In genomic region chr9:99702215-99702614, GRCm38 (mm10) we compare ENCODE assay signal across 33 mouse cellular contexts. TPM values are rescaled to one million over a fixed set of nuclear protein-coding genes. Genes with fewer than 3 reads are reported as not detected.
A peak's percentile ranks its signal among the peaks of the same experiment; 100 is the strongest.
DNase-seq lines count a peak whose midpoint lies in the region; ATAC-seq and TF ChIP-seq lines count a peak whose summit lies in the region.
"Had no signal": no experiment of that assay in that cellular context is flagged by ENCODE, and none has a peak within 500 bp of the region (broad histone marks: within the 10 kb centered on the region; RNA-seq: fewer than 3 reads in every experiment).

No protein-coding gene starts in this region.

- no peaks in the 10 kb centered on the region for H3K27me3 ChIP-seq in intestine, embryonic 14.5 days (replicated peaks; ENCODE audit: control insufficient read depth, insufficient read depth, low read length)
- H3K27me3 ChIP-seq in intestine, postnatal 0 days (replicated peaks; ENCODE audit: control insufficient read depth, insufficient read depth, low read length), result no peaks in the 10 kb centered on the region
- no peaks in the 10 kb centered on the region for H3K27me3 ChIP-seq in lung, embryonic 16.5 days (ENCODE audit: control insufficient read depth, insufficient read depth, low read depth, low read length)
- no peaks in the 10 kb centered on the region for H3K27me3 ChIP-seq in stomach, embryonic 15.5 days (replicated peaks)
- H3K27me3 ChIP-seq: embryonic facial prominence, embryonic 13.5 days; hindbrain, embryonic 15.5 days; Patski had no signal

- H3K4me3 ChIP-seq in intestine, embryonic 14.5 days (ENCODE audit: low read depth, low read length), result no peak overlapping the region
- no peak overlapping the region for H3K4me3 ChIP-seq in intestine, postnatal 0 days (ENCODE audit: low read depth, low read length)
- H3K4me3 ChIP-seq in lung, embryonic 16.5 days (ENCODE audit: low read length), result no peak overlapping the region
- H3K4me3 ChIP-seq in stomach, embryonic 15.5 days (replicated peaks), result no peak overlapping the region
- H3K4me3 ChIP-seq: embryonic facial prominence, embryonic 13.5 days; forebrain, embryonic 10.5 days; gastrocnemius, adult 2 months; hindbrain, embryonic 10.5 days; hindbrain, embryonic 15.5 days had no signal

- H3K4me1 ChIP-seq in intestine, embryonic 14.5 days (replicated peaks; ENCODE audit: control insufficient read depth, insufficient read depth, low read length), result no peaks in the 10 kb centered on the region
- H3K4me1 ChIP-seq in intestine, postnatal 0 days (replicated peaks; ENCODE audit: control insufficient read depth, insufficient read depth, low read length), result no peaks in the 10 kb centered on the region
- H3K4me1 ChIP-seq in lung, embryonic 16.5 days (replicated peaks; ENCODE audit: control insufficient read depth, insufficient read depth, low read length), result peaks cover 6% of the 10 kb centered on the region
- H3K4me1 ChIP-seq in stomach, embryonic 15.5 days, result no peaks in the 10 kb centered on the region
- H3K4me1 ChIP-seq: embryonic facial prominence, embryonic 13.5 days; forebrain, embryonic 10.5 days; hindbrain, embryonic 10.5 days; hindbrain, embryonic 15.5 days had no signal

- no peak overlapping the region for H3K9ac ChIP-seq in intestine, embryonic 14.5 days (ENCODE audit: low read length)
- no peak overlapping the region for H3K9ac ChIP-seq in intestine, postnatal 0 days (ENCODE audit: low read depth, low read length)
- H3K9ac ChIP-seq in lung, embryonic 16.5 days (ENCODE audit: low read length), result no peak overlapping the region
- no peak overlapping the region for H3K9ac ChIP-seq in stomach, embryonic 15.5 days
- H3K9ac ChIP-seq: embryonic facial prominence, embryonic 13.5 days; hindbrain, embryonic 15.5 days had no signal

- ATAC-seq in intestine, embryonic 14.5 days (replicated peaks; ENCODE audit: low FRiP score, low TSS enrichment, low read depth), result 0 out of 2 replicates have a peak, but pooled peaks have one; percentile 27
- ATAC-seq in intestine, postnatal 0 days, result no peak
- ATAC-seq in lung, embryonic 16.5 days (ENCODE audit: low read depth), result peak; percentile 39; the same call in 1 of the 2 replicates
- ATAC-seq in stomach, embryonic 15.5 days (ENCODE audit: insufficient read depth, low FRiP score, low read depth), result peak; percentile 67
- ATAC-seq: forebrain, embryonic 16.5 days; midbrain, embryonic 16.5 days; Patski had no signal

- H3K4me2 ChIP-seq in intestine, embryonic 14.5 days (ENCODE audit: low read length), result no peak overlapping the region
- H3K4me2 ChIP-seq in intestine, postnatal 0 days (replicated peaks; ENCODE audit: low read depth), result no peak overlapping the region
- H3K4me2 ChIP-seq in lung, embryonic 16.5 days (ENCODE audit: low read depth, low read length), result no peak overlapping the region
- H3K4me2 ChIP-seq in stomach, embryonic 15.5 days, result no peak overlapping the region
- H3K4me2 ChIP-seq: embryonic facial prominence, embryonic 13.5 days; hindbrain, embryonic 15.5 days; liver, embryonic 11.5 days; midbrain, embryonic 11.5 days had no signal

- 75% methylated on average over 6 of the region's 6 CpGs for WGBS in intestine, embryonic 14.5 days
- 43% methylated on average over 6 of the region's 6 CpGs for WGBS in intestine, postnatal 0 days
- WGBS in lung, embryonic 16.5 days, result 41% methylated on average over 6 of the region's 6 CpGs
- 59% methylated on average over 6 of the region's 6 CpGs for WGBS in stomach, embryonic 15.5 days

- H3K36me3 ChIP-seq in intestine, embryonic 14.5 days (ENCODE audit: control insufficient read depth, insufficient read depth, low read length), result no peaks in the 10 kb centered on the region
- no peaks in the 10 kb centered on the region for H3K36me3 ChIP-seq in intestine, postnatal 0 days (ENCODE audit: control insufficient read depth, insufficient read depth)
- peaks cover 3% of the 10 kb centered on the region for H3K36me3 ChIP-seq in lung, embryonic 16.5 days (ENCODE audit: control insufficient read depth, insufficient read depth, low read length)
- no peaks in the 10 kb centered on the region for H3K36me3 ChIP-seq in stomach, embryonic 15.5 days
- H3K36me3 ChIP-seq: embryonic facial prominence, embryonic 13.5 days; forebrain, embryonic 10.5 days; G1E; hindbrain, embryonic 10.5 days; hindbrain, embryonic 15.5 days had no signal

- H3K9me3 ChIP-seq in intestine, embryonic 14.5 days (ENCODE audit: control insufficient read depth, low read length), result no peaks in the 10 kb centered on the region
- no peaks in the 10 kb centered on the region for H3K9me3 ChIP-seq in intestine, postnatal 0 days (ENCODE audit: control insufficient read depth)
- no peaks in the 10 kb centered on the region for H3K9me3 ChIP-seq in lung, embryonic 16.5 days (ENCODE audit: control insufficient read depth, low read length)
- no peaks in the 10 kb centered on the region for H3K9me3 ChIP-seq in stomach, embryonic 15.5 days
- H3K9me3 ChIP-seq: embryonic facial prominence, embryonic 13.5 days; forebrain, embryonic 10.5 days; hindbrain, embryonic 10.5 days; hindbrain, embryonic 15.5 days had no signal

- no peak for TF ChIP-seq CTCF in intestine, postnatal 0 days (IDR thresholded peaks at IDR 0.05; ENCODE audit: low read depth)

- DNase-seq in intestine, embryonic 14.5 days (ENCODE audit: low spot score), result no peak
- no peak for DNase-seq in lung, postnatal 4 days
- no peak for DNase-seq in right cerebral cortex, postnatal 36 days (ENCODE audit: low spot score in 2 of 2)
- no peak for DNase-seq in cerebellum, postnatal 36 days
- DNase-seq: adrenal gland, postnatal 10 days; cerebellum, adult 9-10 months; gastrocnemius, adult 2 months; heart, postnatal 14 days; kidney, adult 11 months; kidney, postnatal 14 days; layer of hippocampus, adult 9-11 months; right cerebral cortex, adult 18-20 months; right cerebral cortex, postnatal 4 days; thymus, postnatal 14 days had no signal

- no peak overlapping the region for H3K27ac ChIP-seq in intestine, embryonic 14.5 days (ENCODE audit: low read depth)
- H3K27ac ChIP-seq in intestine, postnatal 0 days (ENCODE audit: low read depth, low read length), result no peak overlapping the region
- H3K27ac ChIP-seq in lung, embryonic 16.5 days (ENCODE audit: low read length), result peak overlapping the region; percentile 79
- H3K27ac ChIP-seq in stomach, embryonic 15.5 days, result no peak overlapping the region
- H3K27ac ChIP-seq: embryonic facial prominence, embryonic 13.5 days; forebrain, embryonic 10.5 days; gastrocnemius, adult 2 months; hindbrain, embryonic 10.5 days; hindbrain, embryonic 15.5 days had no signal

RNA-seq across cellular contexts. Expression of gene Cldn18, which starts 14.9 kb away (rescaled TPM):
- 3.5 and 5.1 TPM in 2 replicates for polyA plus RNA-seq in intestine, embryonic 14.5 days (2014; fragmentation: Nextera tagmentation; extraction: Ambion mirVana)
- polyA plus RNA-seq in intestine, postnatal 0 days (2015; fragmentation: Nextera tagmentation; extraction: Ambion mirVana), result 1.8 and 11.7 TPM in 2 replicates
- 431 and 463 TPM in 2 replicates for polyA plus RNA-seq in lung, embryonic 16.5 days (2015; fragmentation: Nextera tagmentation; extraction: Ambion mirVana)
- 236 and 267 TPM in 2 replicates for polyA plus RNA-seq in stomach, embryonic 15.5 days (2015; fragmentation: Nextera tagmentation; extraction: Ambion mirVana)
- polyA plus RNA-seq: forebrain, embryonic 16.5 days; G1E; heart, embryonic 14.5 days; hindbrain, embryonic 10.5 days; kidney, embryonic 14.5 days; limb, embryonic 11.5 days; midbrain, embryonic 11.5 days; midbrain, embryonic 16.5 days; neural tube, embryonic 11.5 days; Patski; spleen, adult 2 months; urinary bladder, adult 2 months had no signal

Comparison
In these comparisons a context has a peak if more than half of its experiments do, and no peak if none do; other contexts are left out.
1. RNA of gene Cldn18, which starts 14.9 kb away (polyA plus RNA-seq): 431 to 463 TPM in lung, embryonic 16.5 days and 236 to 267 TPM in stomach, embryonic 15.5 days; 3.5 to 5.1 TPM in intestine, embryonic 14.5 days and 1.8 to 11.7 TPM in intestine, postnatal 0 days; every median in the first group is over 10 times any median in the second.